Mouse (Mus musculus): ENCODE data around the gene Slc22a23. TPM values are rescaled to one million over a fixed set of nuclear protein-coding genes. Genes with fewer than 3 reads are reported as not detected.

The Slc22a23 gene
- total RNA-seq, 1 experiment: 5.9 TPM

DNA sequence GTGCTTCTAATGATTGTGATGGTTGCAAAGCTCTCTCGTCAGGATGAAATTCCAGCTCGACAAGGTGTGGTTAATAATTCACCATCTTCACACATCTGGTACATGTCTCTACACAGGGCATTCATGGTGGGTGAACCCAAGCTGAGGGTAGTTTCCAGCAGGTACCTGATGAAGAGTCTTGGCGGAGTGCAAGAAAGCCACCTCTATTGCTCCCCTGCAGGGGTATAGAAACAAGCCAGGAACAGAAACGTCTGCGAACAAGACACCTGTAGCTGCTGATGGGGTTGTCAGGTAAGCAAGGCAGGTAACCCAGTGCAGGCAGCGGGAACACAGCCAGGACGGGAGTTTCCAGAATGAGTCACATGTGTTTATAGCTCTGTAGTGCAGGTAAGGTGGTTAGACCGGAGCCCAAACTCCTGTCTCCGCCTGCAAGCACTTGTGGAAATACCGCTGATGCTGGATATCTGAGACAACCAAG lies 132.2 kb downstream of the Slc22a23 start:
- Histone ChIP-seq H3K9ac (ENCODE audit: insufficient read depth, low read depth, low read length, poor library complexity, severe bottlenecking) (no peak overlapping the region), H3K4me1 (ENCODE audit: control insufficient read depth in 2 of 2, insufficient read depth in 2 of 2, low read length in 2 of 2, poor library complexity in 1 of 2) (no peaks in the 10 kb centered on the region), H3K36me3 (ENCODE audit: control insufficient read depth, insufficient read depth, low read length, poor library complexity, severe bottlenecking) (no peaks in the 10 kb centered on the region), H3K27ac (ENCODE audit: insufficient read depth, low read depth, low read length, poor library complexity, severe bottlenecking) (no peak overlapping the region), H3K9me3 (ENCODE audit: control insufficient read depth, insufficient read depth, low read depth, low read length) (no peaks in the 10 kb centered on the region), H3K4me3 (ENCODE audit: insufficient read depth in 1 of 2, low read depth in 1 of 2, low read length in 2 of 2, poor library complexity in 1 of 2, severe bottlenecking in 1 of 2) (no peak overlapping the region)
- in situ Hi-C loops (cut with MboI; ENCODE audit: low sequenced_read_pairs in 2 of 2, unreplicated experiment in 2 of 2): no loop called here
- TF ChIP-seq MAFK (IDR thresholded peaks at IDR 0.05; ENCODE audit: insufficient read depth, low read depth, low read length): no peak
- no peak for DNase-seq (ENCODE audit: low read depth, low spot score)

DNA sequence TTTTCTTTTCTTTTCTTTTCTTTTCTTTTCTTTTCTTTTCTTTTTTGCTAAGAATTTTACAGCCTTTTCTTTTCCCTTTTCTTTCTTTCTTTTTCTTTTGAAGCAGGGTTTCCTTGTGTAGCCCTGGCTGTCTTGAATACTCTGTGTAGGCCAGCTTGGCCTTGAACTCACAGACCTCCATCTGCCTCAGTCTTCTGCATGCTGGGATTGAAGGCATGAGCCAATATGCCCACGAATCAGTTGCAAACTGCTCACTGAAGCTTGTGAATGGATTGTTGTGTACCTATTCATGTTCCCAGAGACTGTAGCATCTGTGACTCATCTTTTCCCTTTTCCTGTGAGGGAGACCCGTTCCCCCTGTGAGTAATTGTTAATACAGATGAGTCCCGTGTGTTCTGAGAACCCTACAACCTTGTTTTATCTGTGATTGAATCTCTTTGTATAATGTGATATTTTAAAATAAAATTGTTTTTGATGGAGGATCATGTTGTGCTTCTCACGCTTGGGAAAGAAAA lies 133.7 kb downstream of the Slc22a23 start:
- Histone ChIP-seq H3K9ac (ENCODE audit: insufficient read depth, low read depth, low read length, poor library complexity, severe bottlenecking) (no peak overlapping the region), H3K4me3 (ENCODE audit: insufficient read depth in 1 of 2, low read depth in 1 of 2, low read length in 2 of 2, poor library complexity in 1 of 2, severe bottlenecking in 1 of 2) (no peak overlapping the region), H3K4me1 (ENCODE audit: control insufficient read depth in 2 of 2, insufficient read depth in 2 of 2, low read length in 2 of 2, poor library complexity in 1 of 2) (no peaks in the 10 kb centered on the region), H3K36me3 (ENCODE audit: control insufficient read depth, insufficient read depth, low read length, poor library complexity, severe bottlenecking) (no peaks in the 10 kb centered on the region), H3K9me3 (ENCODE audit: control insufficient read depth, insufficient read depth, low read depth, low read length) (no peaks in the 10 kb centered on the region), H3K27ac (ENCODE audit: insufficient read depth, low read depth, low read length, poor library complexity, severe bottlenecking) (no peak overlapping the region)
- no peak for TF ChIP-seq MAFK (IDR thresholded peaks at IDR 0.05; ENCODE audit: insufficient read depth, low read depth, low read length)
- TF ChIP-seq CHD2 (IDR thresholded peaks at IDR 0.05; ENCODE audit: low read depth, low read length): no peak
- TF ChIP-seq HCFC1 (IDR thresholded peaks at IDR 0.05; ENCODE audit: borderline replicate concordance, insufficient read depth, low read length): no peak
- TF ChIP-seq ZNF384 (IDR thresholded peaks at IDR 0.05; ENCODE audit: low read depth, low read length): no peak
- no peak for TF ChIP-seq ZC3H11A (IDR thresholded peaks at IDR 0.05; ENCODE audit: borderline replicate concordance, low read depth, low read length)
- in situ Hi-C loops (cut with MboI; ENCODE audit: low sequenced_read_pairs in 2 of 2, unreplicated experiment in 2 of 2): no loop called here
- DNase-seq (ENCODE audit: low read depth, low spot score): no peak

DNA sequence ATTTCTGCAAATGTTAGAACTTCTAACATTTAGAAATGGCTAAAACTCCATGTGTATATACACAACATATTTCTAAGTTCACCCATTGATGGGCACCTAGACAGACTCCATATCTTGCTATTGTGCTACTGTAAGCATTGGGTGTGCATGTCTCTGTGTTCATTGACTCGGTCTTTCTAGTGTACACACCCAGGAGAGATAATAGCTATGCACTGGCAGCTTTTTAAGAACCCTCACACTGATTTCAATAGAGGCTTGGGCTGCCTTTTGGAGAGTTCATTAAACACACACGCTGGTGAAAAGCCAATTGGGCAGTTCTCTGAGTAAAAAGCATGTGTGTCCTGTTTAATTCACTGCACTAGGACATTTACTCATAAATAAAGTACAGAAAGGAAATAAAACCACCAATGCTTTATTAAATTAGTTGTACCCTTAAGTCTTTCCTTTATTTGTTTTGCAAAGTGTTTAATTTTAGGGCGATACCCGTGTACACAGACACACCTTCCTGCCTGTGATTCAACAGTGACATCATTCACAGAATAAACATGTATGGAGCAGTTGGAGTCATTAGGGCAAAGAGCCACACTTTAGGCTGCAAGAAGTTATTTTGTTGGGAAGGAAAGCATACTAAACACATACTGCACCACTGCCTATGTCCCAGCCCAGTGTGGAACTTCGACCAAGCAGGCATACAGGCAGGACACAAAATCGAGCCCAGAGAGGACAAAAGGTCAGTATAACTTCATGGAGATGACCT lies 137.1 kb downstream of the Slc22a23 start:
- Histone ChIP-seq H3K9ac (ENCODE audit: insufficient read depth, low read depth, low read length, poor library complexity, severe bottlenecking) (no peak overlapping the region), H3K9me3 (ENCODE audit: control insufficient read depth, insufficient read depth, low read depth, low read length) (no peaks in the 10 kb centered on the region), H3K27ac (ENCODE audit: insufficient read depth, low read depth, low read length, poor library complexity, severe bottlenecking) (no peak overlapping the region), H3K36me3 (ENCODE audit: control insufficient read depth, insufficient read depth, low read length, poor library complexity, severe bottlenecking) (no peaks in the 10 kb centered on the region), H3K4me3 (ENCODE audit: insufficient read depth in 1 of 2, low read depth in 1 of 2, low read length in 2 of 2, poor library complexity in 1 of 2, severe bottlenecking in 1 of 2) (no peak overlapping the region), H3K4me1 (ENCODE audit: control insufficient read depth in 2 of 2, insufficient read depth in 2 of 2, low read length in 2 of 2, poor library complexity in 1 of 2) (no peaks in the 10 kb centered on the region)
- TF ChIP-seq ZNF384 (IDR thresholded peaks at IDR 0.05; ENCODE audit: low read depth, low read length) (no peak), MAFK (IDR thresholded peaks at IDR 0.05; ENCODE audit: insufficient read depth, low read depth, low read length) (no peak), HCFC1 (IDR thresholded peaks at IDR 0.05; ENCODE audit: borderline replicate concordance, insufficient read depth, low read length) (no peak), CHD2 (IDR thresholded peaks at IDR 0.05; ENCODE audit: low read depth, low read length) (no peak), ZC3H11A (IDR thresholded peaks at IDR 0.05; ENCODE audit: borderline replicate concordance, low read depth, low read length) (no peak)
- in situ Hi-C loops (cut with MboI; ENCODE audit: low sequenced_read_pairs in 2 of 2, unreplicated experiment in 2 of 2): no loop called here
- DNase-seq (ENCODE audit: low read depth, low spot score): no peak

DNA sequence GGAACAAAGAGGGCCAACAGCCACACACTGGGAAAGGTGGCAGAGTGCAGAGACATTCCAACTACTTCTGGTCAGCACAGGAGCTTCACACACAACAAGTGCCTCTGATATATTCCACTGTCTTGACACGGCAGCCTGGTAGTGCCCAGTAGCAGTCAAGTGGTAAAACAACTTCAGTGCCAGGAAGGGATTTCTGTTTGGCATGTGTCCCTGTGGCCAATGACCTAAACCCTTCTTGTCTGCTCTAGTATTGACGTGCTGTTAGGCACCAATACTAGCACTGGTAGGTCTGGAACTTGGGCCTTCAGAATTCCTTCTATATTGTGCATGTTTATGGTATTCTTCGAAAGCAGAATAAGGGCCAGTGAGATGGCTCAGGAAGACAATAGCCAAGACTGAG lies 139.8 kb downstream of the Slc22a23 start:
- H3K4me3 ChIP-seq (ENCODE audit: insufficient read depth in 1 of 2, low read depth in 1 of 2, low read length in 2 of 2, poor library complexity in 1 of 2, severe bottlenecking in 1 of 2): no peak overlapping the region
- H3K9me3 ChIP-seq (ENCODE audit: control insufficient read depth, insufficient read depth, low read depth, low read length): no peaks in the 10 kb centered on the region
- H3K4me1 ChIP-seq (ENCODE audit: control insufficient read depth in 2 of 2, insufficient read depth in 2 of 2, low read length in 2 of 2, poor library complexity in 1 of 2): no peaks in the 10 kb centered on the region
- in situ Hi-C loops (cut with MboI; ENCODE audit: low sequenced_read_pairs in 2 of 2, unreplicated experiment in 2 of 2): no loop called here
- TF ChIP-seq CHD2 (IDR thresholded peaks at IDR 0.05; ENCODE audit: low read depth, low read length): no peak
- no peak for TF ChIP-seq ZNF384 (IDR thresholded peaks at IDR 0.05; ENCODE audit: low read depth, low read length)
- TF ChIP-seq HCFC1 (IDR thresholded peaks at IDR 0.05; ENCODE audit: borderline replicate concordance, insufficient read depth, low read length): no peak
- no peaks in the 10 kb centered on the region for H3K36me3 ChIP-seq (ENCODE audit: control insufficient read depth, insufficient read depth, low read length, poor library complexity, severe bottlenecking)
- no peak for DNase-seq (ENCODE audit: low read depth, low spot score)
- H3K9ac ChIP-seq (ENCODE audit: insufficient read depth, low read depth, low read length, poor library complexity, severe bottlenecking): no peak overlapping the region
- no peak overlapping the region for H3K27ac ChIP-seq (ENCODE audit: insufficient read depth, low read depth, low read length, poor library complexity, severe bottlenecking)

DNA sequence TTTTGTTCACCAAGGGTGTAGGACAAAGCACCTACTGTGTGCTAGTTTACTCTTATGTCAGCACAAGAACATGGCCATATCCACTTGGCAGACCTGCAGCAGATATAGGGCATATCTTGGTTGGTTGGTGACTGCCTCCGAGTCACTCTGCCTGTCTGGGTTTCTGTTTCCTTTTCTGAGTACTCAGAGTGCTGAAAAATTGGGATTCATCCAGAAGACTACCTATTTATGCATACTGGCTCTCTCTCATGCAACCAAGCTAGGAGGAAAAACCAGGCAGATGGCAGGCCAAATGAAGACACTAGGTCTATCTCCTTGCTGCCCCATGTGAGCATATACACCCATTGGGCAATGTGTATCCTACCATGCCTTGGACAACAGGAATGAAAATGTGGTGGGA lies 149.3 kb downstream of the Slc22a23 start:
- DNase-seq (ENCODE audit: low read depth, low spot score): no peak
- no peak overlapping the region for H3K27ac ChIP-seq (ENCODE audit: insufficient read depth, low read depth, low read length, poor library complexity, severe bottlenecking)
- no peak overlapping the region for H3K9ac ChIP-seq (ENCODE audit: insufficient read depth, low read depth, low read length, poor library complexity, severe bottlenecking)
- H3K4me1 ChIP-seq (ENCODE audit: control insufficient read depth in 2 of 2, insufficient read depth in 2 of 2, low read length in 2 of 2, poor library complexity in 1 of 2): peaks cover 2 to 7% of the 10 kb centered on the region in 2 experiments; a peak in 2 of 4 replicates
- H3K4me3 ChIP-seq (ENCODE audit: insufficient read depth in 1 of 2, low read depth in 1 of 2, low read length in 2 of 2, poor library complexity in 1 of 2, severe bottlenecking in 1 of 2): no peak overlapping the region
- no peak for TF ChIP-seq ZNF384 (IDR thresholded peaks at IDR 0.05; ENCODE audit: low read depth, low read length)
- TF ChIP-seq CHD2 (IDR thresholded peaks at IDR 0.05; ENCODE audit: low read depth, low read length): no peak
- no peak for TF ChIP-seq HCFC1 (IDR thresholded peaks at IDR 0.05; ENCODE audit: borderline replicate concordance, insufficient read depth, low read length)
- no peak for TF ChIP-seq ZC3H11A (IDR thresholded peaks at IDR 0.05; ENCODE audit: borderline replicate concordance, low read depth, low read length)
- no peak for TF ChIP-seq MAFK (IDR thresholded peaks at IDR 0.05; ENCODE audit: insufficient read depth, low read depth, low read length)
- no peaks in the 10 kb centered on the region for H3K9me3 ChIP-seq (ENCODE audit: control insufficient read depth, insufficient read depth, low read depth, low read length)
- H3K36me3 ChIP-seq (ENCODE audit: control insufficient read depth, insufficient read depth, low read length, poor library complexity, severe bottlenecking): no peaks in the 10 kb centered on the region
- in situ Hi-C loops (cut with MboI; ENCODE audit: low sequenced_read_pairs in 2 of 2, unreplicated experiment in 2 of 2): no loop called here

Data from ES-E14 (cell line).